Mouse (Mus musculus) intestine, embryonic 16.5 days (tissue): Measurements from ENCODE around the gene Stat5b. TPM values are rescaled to one million over a fixed set of nuclear protein-coding genes. Genes with fewer than 3 reads are reported as not detected.

Experiments
- ATAC-seq: fragments of 200-750 bp; cut with Nextera tagmentation; 2 replicates; pipeline ENCODE4 v1.8.0; 2017; ENCODE audit warnings: moderate TSS enrichment, moderate library complexity
- H3K27ac ChIP-seq: fragments of 300-500 bp; sonication (generic); 2 replicates; pipeline ENCODE4 v1.5.1; 2014; ENCODE audit warnings: mild to moderate bottlenecking, low read length
- H3K27me3 ChIP-seq: fragments of 300-500 bp; sonication (generic); replicated peaks from 2 replicates; pipeline ENCODE4 v1.6.1; 2014; ENCODE audit warnings: low read length, control low read depth, mixed read lengths; ENCODE audit not compliant: control insufficient read depth, insufficient read depth
- H3K36me3 ChIP-seq: fragments of 300-500 bp; sonication (generic); 2 replicates; pipeline ENCODE4 v1.6.1; 2014; ENCODE audit warnings: low read length, control low read depth; ENCODE audit not compliant: control insufficient read depth, insufficient read depth
- H3K4me1 ChIP-seq: fragments of 300-500 bp; sonication (generic); 2 replicates; pipeline ENCODE4 v1.6.1; 2014; ENCODE audit warnings: low read length, control low read depth, mixed read lengths; ENCODE audit not compliant: control insufficient read depth, insufficient read depth
- H3K4me2 ChIP-seq: fragments of 300-500 bp; sonication (generic); 2 replicates; pipeline ENCODE4 v1.6.1; 2014; ENCODE audit warnings: low read depth, low read length, control low read depth
- H3K4me3 ChIP-seq: fragments of 300-500 bp; sonication (generic); 2 replicates; pipeline ENCODE4 v1.5.1; 2014; ENCODE audit warnings: mild to moderate bottlenecking, low read length
- H3K9ac ChIP-seq: fragments of 300-500 bp; sonication (generic); 2 replicates; pipeline ENCODE4 v1.6.1; 2014; ENCODE audit warnings: low read depth, low read length
- H3K9me3 ChIP-seq: fragments of 300-500 bp; sonication (generic); 2 replicates; pipeline ENCODE4 v1.6.1; 2016; ENCODE audit warnings: low read length, control low read depth; ENCODE audit not compliant: control insufficient read depth
- WGBS: fragments of 180-500 bp; shearing (Covaris S2); extraction: QIAGEN DNeasy Blood & Tissue Kit; methylation state at CpG from one replicate; pipeline ENCODE4 v1.1.7; 2014; 5-methylcytosine and 5-hydroxymethylcytosine counted together
- polyA plus RNA-seq: library from polyadenylated mRNA; unstranded; fragments of >200 nt; fragmentation: Nextera tagmentation; extraction: Ambion mirVana; gene quantifications from 2 replicates; pipeline ENCODE4 v1.2.1, GENCODE M21; 2015

Stat5b gene
- polyA plus RNA-seq, 1 experiment from 2014 or later = 22.8 TPM

- no peak overlapping the region for H3K9ac ChIP-seq
- no peaks in the 10 kb centered on the region for H3K36me3 ChIP-seq
- no peaks in the 10 kb centered on the region for H3K9me3 ChIP-seq
- no peak for ATAC-seq
- peaks cover 10% of the 10 kb centered on the region for H3K4me1 ChIP-seq
- no peak overlapping the region for H3K27ac ChIP-seq
- peaks cover 30% of the 10 kb centered on the region for H3K27me3 ChIP-seq
- 84% methylated on average over 12 of the region's 12 CpGs for WGBS
- H3K4me2 ChIP-seq = no peak overlapping the region
- H3K4me3 ChIP-seq = no peak overlapping the region
Measured at GRCm38 (mm10) chr11:100757566-100757965, 93.0 kb downstream of the Stat5b start.

GRCm38 (mm10) chr11:100756476-100756875, 94.0 kb downstream of the Stat5b start:
- 63% methylated on average over 6 of the region's 6 CpGs for WGBS
- Histone ChIP-seq H3K4me3 (no peak overlapping the region), H3K4me1 (peaks cover 10% of the 10 kb centered on the region), H3K27me3 (peaks cover 24% of the 10 kb centered on the region), H3K9ac (no peak overlapping the region), H3K36me3 (no peaks in the 10 kb centered on the region), H3K4me2 (no peak overlapping the region), H3K27ac (no peak overlapping the region), H3K9me3 (no peaks in the 10 kb centered on the region)
- ATAC-seq = no peak

GRCm38 (mm10) chr11:100754693-100755057, 95.8 kb downstream of the Stat5b start:
- no peak overlapping the region for H3K4me3 ChIP-seq
- no peaks in the 10 kb centered on the region for H3K9me3 ChIP-seq
- H3K36me3 ChIP-seq = no peaks in the 10 kb centered on the region
- peaks cover 15% of the 10 kb centered on the region for H3K27me3 ChIP-seq
- peaks cover 7% of the 10 kb centered on the region for H3K4me1 ChIP-seq
- WGBS = 88% methylated on average over 3 of the region's 3 CpGs
- ATAC-seq = no peak
- H3K9ac ChIP-seq = no peak overlapping the region
- H3K27ac ChIP-seq = no peak overlapping the region
- H3K4me2 ChIP-seq = no peak overlapping the region

GRCm38 (mm10) chr11:100754021-100754692, 96.4 kb downstream of the Stat5b start:
- Histone ChIP-seq H3K27me3 (peaks cover 13% of the 10 kb centered on the region), H3K4me1 (0 out of 2 replicates have a peak, but pooled peaks cover 2% of the 10 kb centered on the region), H3K9ac (no peak overlapping the region), H3K27ac (no peak overlapping the region), H3K4me3 (no peak overlapping the region), H3K9me3 (no peaks in the 10 kb centered on the region), H3K4me2 (no peak overlapping the region), H3K36me3 (no peaks in the 10 kb centered on the region)
- 83% methylated on average over 12 of the region's 12 CpGs for WGBS
- no peak for ATAC-seq

GRCm38 (mm10) chr11:100752294-100752693, 98.2 kb downstream of the Stat5b start:
- Histone ChIP-seq H3K4me1 (no peaks in the 10 kb centered on the region), H3K36me3 (no peaks in the 10 kb centered on the region), H3K9ac (no peak overlapping the region), H3K27ac (no peak overlapping the region), H3K4me2 (no peak overlapping the region), H3K9me3 (no peaks in the 10 kb centered on the region), H3K27me3 (peaks cover 6% of the 10 kb centered on the region), H3K4me3 (no peak overlapping the region)
- 26% methylated on average over 10 of the region's 10 CpGs for WGBS
- ATAC-seq = no peak

GRCm38 (mm10) chr11:100750127-100750526, 100.4 kb downstream of the Stat5b start:
- no peak overlapping the region for H3K4me3 ChIP-seq
- 85% methylated on average over 16 of the region's 16 CpGs for WGBS
- H3K9me3 ChIP-seq = no peaks in the 10 kb centered on the region
- no peak for ATAC-seq
- no peak overlapping the region for H3K9ac ChIP-seq
- H3K27me3 ChIP-seq = peaks cover 6% of the 10 kb centered on the region
- H3K4me2 ChIP-seq = no peak overlapping the region
- no peaks in the 10 kb centered on the region for H3K4me1 ChIP-seq
- H3K36me3 ChIP-seq = no peaks in the 10 kb centered on the region
- no peak overlapping the region for H3K27ac ChIP-seq

GRCm38 (mm10) chr11:100749469-100749868, 101.1 kb downstream of the Stat5b start:
- WGBS = 48% methylated on average over 25 of the region's 25 CpGs
- Histone ChIP-seq H3K4me1 (no peaks in the 10 kb centered on the region), H3K9ac (no peak overlapping the region), H3K9me3 (no peaks in the 10 kb centered on the region), H3K4me2 (no peak overlapping the region), H3K4me3 (no peak overlapping the region), H3K36me3 (no peaks in the 10 kb centered on the region), H3K27ac (no peak overlapping the region), H3K27me3 (peaks cover 6% of the 10 kb centered on the region)
- ATAC-seq = no peak

GRCm38 (mm10) chr11:100748620-100749019, 101.9 kb downstream of the Stat5b start:
- WGBS = 57% methylated on average over 4 of the region's 4 CpGs
- no peaks in the 10 kb centered on the region for H3K9me3 ChIP-seq

GRCm38 (mm10) chr11:100747114-100747513, 103.4 kb downstream of the Stat5b start:
- Histone ChIP-seq H3K9me3 (no peaks in the 10 kb centered on the region), H3K4me2 (no peak overlapping the region), H3K27ac (no peak overlapping the region), H3K4me1 (no peaks in the 10 kb centered on the region), H3K27me3 (peaks cover 6% of the 10 kb centered on the region), H3K4me3 (no peak overlapping the region), H3K36me3 (no peaks in the 10 kb centered on the region), H3K9ac (no peak overlapping the region)
- WGBS = 67% methylated on average over 5 of the region's 5 CpGs
- no peak for ATAC-seq

More at GRCm38 (mm10) chr11:100748620-100749019, 101.9 kb downstream of the Stat5b start:
- H3K36me3 ChIP-seq = no peaks in the 10 kb centered on the region
- no peaks in the 10 kb centered on the region for H3K4me1 ChIP-seq
- no peak overlapping the region for H3K27ac ChIP-seq
- H3K4me2 ChIP-seq = no peak overlapping the region
- H3K27me3 ChIP-seq = peaks cover 6% of the 10 kb centered on the region
- ATAC-seq = no peak
- no peak overlapping the region for H3K9ac ChIP-seq
- no peak overlapping the region for H3K4me3 ChIP-seq

- Histone ChIP-seq H3K27ac (no peak overlapping the region), H3K27me3 (peaks cover 6% of the 10 kb centered on the region), H3K4me1 (no peaks in the 10 kb centered on the region), H3K4me2 (no peak overlapping the region), H3K9ac (no peak overlapping the region), H3K9me3 (no peaks in the 10 kb centered on the region), H3K4me3 (no peak overlapping the region), H3K36me3 (no peaks in the 10 kb centered on the region)
- no peak for ATAC-seq
- 79% methylated on average over 10 of the region's 10 CpGs for WGBS
Measured at GRCm38 (mm10) chr11:100746546-100746945, 104.0 kb downstream of the Stat5b start.
